Mouse (Mus musculus) embryonic facial prominence, embryonic 14.5 days (tissue): ENCODE results near the gene Fam222b. TPM values are rescaled to one million over a fixed set of nuclear protein-coding genes. Genes with fewer than 3 reads are reported as not detected.

Experiments
- ATAC-seq: fragments of 200-750 bp; cut with Nextera tagmentation; 2 replicates; pipeline ENCODE4 v1.8.0; 2017; ENCODE audit warnings: low read depth, moderate number of reproducible peaks, moderate TSS enrichment
- DNase-seq: peaks from one replicate; pipeline ENCODE4 v3.0.0-alpha.2; 2015; ENCODE audit warnings: low spot score
- H3K27ac ChIP-seq: fragments of 300-500 bp; sonication (generic); replicated peaks from 2 replicates; pipeline ENCODE4 v1.5.1; 2014; ENCODE audit warnings: low read depth, mild to moderate bottlenecking, low read length, moderate library complexity
- H3K27me3 ChIP-seq: fragments of 300-500 bp; sonication (generic); replicated peaks from 2 replicates; pipeline ENCODE4 v1.6.1; 2014; ENCODE audit warnings: low read length; ENCODE audit not compliant: control insufficient read depth, insufficient read depth
- H3K36me3 ChIP-seq: fragments of 300-500 bp; sonication (generic); 2 replicates; pipeline ENCODE4 v1.6.1; 2014; ENCODE audit warnings: low read length, mixed read lengths; ENCODE audit not compliant: control insufficient read depth, insufficient read depth
- H3K4me1 ChIP-seq: fragments of 300-500 bp; sonication (generic); 2 replicates; pipeline ENCODE4 v1.6.1; 2014; ENCODE audit warnings: antibody characterized with exemption, low read length; ENCODE audit not compliant: control insufficient read depth, insufficient read depth
- H3K4me2 ChIP-seq: fragments of 300-500 bp; sonication (generic); 2 replicates; pipeline ENCODE4 v1.6.1; 2014; ENCODE audit warnings: low read depth, mild to moderate bottlenecking, low read length, moderate library complexity, mixed read lengths
- H3K4me3 ChIP-seq: fragments of 300-500 bp; sonication (generic); 2 replicates; pipeline ENCODE4 v1.5.1; 2014; ENCODE audit warnings: low read depth, mild to moderate bottlenecking, low read length
- H3K9ac ChIP-seq: fragments of 300-500 bp; sonication (generic); 2 replicates; pipeline ENCODE4 v1.6.1; 2014; ENCODE audit warnings: low read depth, mild to moderate bottlenecking, low read length, moderate library complexity, mixed read lengths
- H3K9me3 ChIP-seq: fragments of 300-500 bp; sonication (generic); 2 replicates; pipeline ENCODE4 v1.6.1; 2016; ENCODE audit warnings: low read length; ENCODE audit not compliant: control insufficient read depth
- WGBS: fragments of 180-500 bp; shearing (Covaris S2); extraction: QIAGEN DNeasy Blood & Tissue Kit; methylation state at CpG from one replicate; pipeline ENCODE4 v1.1.7; 2014; 5-methylcytosine and 5-hydroxymethylcytosine counted together
- polyA plus RNA-seq: library from polyadenylated mRNA; unstranded; fragments of >200 nt; fragmentation: Nextera tagmentation; extraction: Ambion mirVana; gene quantifications from 2 replicates; pipeline ENCODE4 v1.2.1, GENCODE M21; 2014

The Fam222b gene
- polyA plus RNA-seq, 1 experiment from 2014 or later = 15.9 TPM

DNA sequence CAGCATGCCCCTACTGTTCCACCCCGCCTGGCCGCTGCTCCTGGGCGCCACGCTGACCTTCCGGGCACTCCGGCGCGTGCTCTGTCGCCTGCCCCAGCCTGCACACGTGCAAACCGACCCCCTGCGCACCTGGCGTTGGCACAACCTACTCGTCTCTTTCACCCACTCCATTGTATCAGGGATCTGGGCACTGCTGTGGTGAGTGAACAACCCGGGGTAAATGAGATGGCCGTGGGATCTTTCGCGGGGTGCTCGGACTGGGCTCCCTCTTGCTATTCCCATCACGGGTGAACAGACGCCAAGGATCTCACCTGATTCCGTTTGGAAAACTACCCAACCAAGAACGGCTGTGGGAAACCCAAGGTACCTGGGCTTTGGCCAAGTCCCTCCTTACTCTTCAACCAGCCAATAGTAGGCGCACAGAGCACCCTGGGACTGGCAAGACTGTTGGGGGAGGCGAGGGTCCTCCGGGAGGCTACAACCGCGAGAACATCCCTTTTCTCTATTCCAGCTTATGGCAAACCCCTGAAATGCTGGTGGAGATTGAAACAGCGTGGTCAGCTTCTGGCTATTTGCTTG, 84.5 kb downstream of the Fam222b start:
- DNase-seq = peak; percentile 93
- Histone ChIP-seq H3K4me2 (peak overlapping the region; percentile 98), H3K27me3 (no peaks in the 10 kb centered on the region), H3K9me3 (no peaks in the 10 kb centered on the region), H3K4me3 (peak overlapping the region; percentile 70), H3K27ac (peak overlapping the region; percentile 97), H3K36me3 (peaks cover 33% of the 10 kb centered on the region), H3K4me1 (peaks cover 21% of the 10 kb centered on the region), H3K9ac (peak overlapping the region; percentile 86)
- WGBS = under 1% methylated on average over 27 of the region's 29 CpGs
- ATAC-seq = peak; percentile 9; the same call in 1 of the 2 replicates

GRCm38 (mm10) chr11:78179438-78179999, 85.1 kb downstream of the Fam222b start:
- H3K27ac ChIP-seq = peak overlapping the region; percentile 44; the same call in 1 of the 2 replicates
- WGBS = 22% methylated on average over 8 of the region's 8 CpGs
- H3K9ac ChIP-seq = peak overlapping the region; percentile 86

GRCm38 (mm10) chr11:78180081-78180761, 85.8 kb downstream of the Fam222b start:
- H3K9ac ChIP-seq = no peak overlapping the region; the same call in 1 of the 2 replicates
- no peak for DNase-seq
- peaks cover 24% of the 10 kb centered on the region for H3K4me1 ChIP-seq
- WGBS = 73% methylated on average over 6 of the region's 6 CpGs
- peak overlapping the region; percentile 98 for H3K4me2 ChIP-seq
- H3K4me3 ChIP-seq = no peak overlapping the region; the same call in 1 of the 2 replicates
- peaks cover 33% of the 10 kb centered on the region for H3K36me3 ChIP-seq
- H3K27ac ChIP-seq = no peak overlapping the region
- H3K27me3 ChIP-seq = no peaks in the 10 kb centered on the region
- ATAC-seq = no peak
- no peaks in the 10 kb centered on the region for H3K9me3 ChIP-seq

More at GRCm38 (mm10) chr11:78179438-78179999, 85.1 kb downstream of the Fam222b start:
- H3K36me3 ChIP-seq = peaks cover 33% of the 10 kb centered on the region
- DNase-seq = no peak
- peak overlapping the region; percentile 98 for H3K4me2 ChIP-seq
- H3K4me1 ChIP-seq = peaks cover 24% of the 10 kb centered on the region
- H3K9me3 ChIP-seq = no peaks in the 10 kb centered on the region
- no peaks in the 10 kb centered on the region for H3K27me3 ChIP-seq
- peak overlapping the region; percentile 70 for H3K4me3 ChIP-seq
- no peak for ATAC-seq

DNA sequence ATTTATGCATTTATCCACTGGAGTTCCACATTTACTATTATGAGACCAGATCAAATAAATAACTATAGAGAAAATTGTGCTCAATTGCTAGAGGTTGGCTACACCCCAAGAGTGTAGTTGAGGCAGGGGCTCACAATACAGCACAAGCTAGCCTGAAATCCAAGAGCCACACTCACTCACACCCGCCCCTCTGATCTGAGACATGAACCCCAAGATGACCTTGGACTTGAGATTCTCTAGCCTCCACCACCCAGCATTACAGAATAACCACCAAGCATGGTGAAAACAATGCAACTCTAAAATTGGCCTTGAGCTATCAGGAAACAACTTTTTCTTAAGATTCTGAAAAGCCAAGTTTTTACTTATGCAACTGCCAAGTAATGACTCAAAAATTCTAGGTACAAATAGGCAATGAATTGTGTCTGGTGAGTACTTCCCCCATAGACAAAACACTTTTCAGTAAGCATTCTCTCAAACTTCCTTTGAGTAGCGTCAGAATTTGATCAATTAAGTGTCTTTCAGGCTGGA, 87.4 kb downstream of the Fam222b start:
- Histone ChIP-seq H3K4me1 (peaks cover 20% of the 10 kb centered on the region), H3K9me3 (no peaks in the 10 kb centered on the region), H3K36me3 (peaks cover 33% of the 10 kb centered on the region), H3K27me3 (no peaks in the 10 kb centered on the region), H3K9ac (peak overlapping the region; percentile 91), H3K4me2 (peak overlapping the region; percentile 98), H3K4me3 (peak overlapping the region; percentile 83), H3K27ac (no peak overlapping the region)
- no peak for DNase-seq
- WGBS = 37% methylated on average over 2 of the region's 2 CpGs
- ATAC-seq = no peak

DNA sequence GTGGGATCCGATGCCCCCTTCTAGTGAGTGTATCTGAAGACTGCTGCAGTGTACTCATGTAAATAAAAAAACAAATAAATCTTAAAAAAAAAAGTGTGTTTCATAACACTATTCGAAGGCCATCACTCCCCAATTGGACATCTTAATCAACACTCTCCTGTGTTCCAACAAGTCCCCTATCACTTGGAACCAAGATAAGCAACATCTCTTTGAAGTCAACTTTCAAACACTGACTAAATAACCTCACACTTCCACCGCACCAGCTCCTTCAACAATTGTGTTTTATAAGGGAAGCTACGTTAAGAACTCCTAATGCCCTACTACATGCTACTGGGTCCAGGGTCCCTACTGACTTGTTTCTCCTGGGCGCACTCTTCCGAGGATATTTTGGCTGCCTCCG, 88.0 kb downstream of the Fam222b start:
- H3K9ac ChIP-seq = peak overlapping the region; percentile 91
- 0 out of 2 replicates have a peak overlapping the region, but pooled peaks have one; percentile 91 for H3K27ac ChIP-seq
- no peak for DNase-seq
- no peaks in the 10 kb centered on the region for H3K27me3 ChIP-seq
- H3K4me1 ChIP-seq = peaks cover 19% of the 10 kb centered on the region
- ATAC-seq = no peak
- peak overlapping the region; percentile 83 for H3K4me3 ChIP-seq
- WGBS = 10% methylated on average over 7 of the region's 7 CpGs
- H3K9me3 ChIP-seq = no peaks in the 10 kb centered on the region
- H3K4me2 ChIP-seq = peak overlapping the region; percentile 98
- H3K36me3 ChIP-seq = peaks cover 33% of the 10 kb centered on the region

GRCm38 (mm10) chr11:78182961-78183844, 88.7 kb downstream of the Fam222b start, which contains the start of gene Rpl23a:
Gene Rpl23a (minus strand): TSS chr11:78183584.
- DNase-seq = peak; percentile 99
- H3K9ac ChIP-seq = peak within 1 kb of the TSS; percentile 91
- peak within 1 kb of the TSS; percentile 98 for H3K4me2 ChIP-seq
- peaks cover 33% of the 10 kb centered on the region for H3K36me3 ChIP-seq
- H3K27me3 ChIP-seq = no peaks in the 10 kb centered on the region
- under 1% methylated on average over 38 of the region's 38 CpGs for WGBS
- H3K4me3 ChIP-seq = peak within 1 kb of the TSS; percentile 83
- no peaks in the 10 kb centered on the region for H3K9me3 ChIP-seq
- H3K27ac ChIP-seq = peak within 1 kb of the TSS; percentile 91
- ATAC-seq = peak; percentile 87
- H3K4me1 ChIP-seq = peaks cover 22% of the 10 kb centered on the region

GRCm38 (mm10) chr11:78183884-78184514, 89.5 kb downstream of the Fam222b start:
- H3K27ac ChIP-seq = peak overlapping the region; percentile 49
- peak overlapping the region; percentile 83 for H3K4me3 ChIP-seq
- no peak for ATAC-seq
- no peaks in the 10 kb centered on the region for H3K27me3 ChIP-seq
- peak overlapping the region; percentile 47 for H3K4me2 ChIP-seq
- no peaks in the 10 kb centered on the region for H3K9me3 ChIP-seq
- peaks cover 22% of the 10 kb centered on the region for H3K4me1 ChIP-seq
- H3K36me3 ChIP-seq = peaks cover 33% of the 10 kb centered on the region
- no peak for DNase-seq
- peak overlapping the region; percentile 36; the same call in 1 of the 2 replicates for H3K9ac ChIP-seq
- WGBS = 50% methylated on average over 10 of the region's 10 CpGs
